Mouse (Mus musculus): ENCODE data around the gene Ogfod1.

GRCm38 (mm10) chr8:94068793-94069192 is 31.8 kb downstream of the Ogfod1 start:
- TF ChIP-seq CTCF (IDR thresholded peaks at IDR 0.05; ENCODE audit: low read depth): no peak
- TF ChIP-seq EP300 (IDR thresholded peaks at IDR 0.05; ENCODE audit: low read depth): no peak

Data from heart, postnatal 0 days (tissue).